Mouse (Mus musculus) splenic B cell, adult 2 months (primary cell): ENCODE measurements around the gene Fgf3.

Experiments used
- DNase-seq: peaks from one replicate; pipeline ENCODE4 v3.0.0-alpha.2; 2011; ENCODE audit warnings: low read depth, low spot score
- H3K27me3 ChIP-seq: 2 replicates; pipeline ENCODE4 v1.6.1; 2012; ENCODE audit warnings: mild to moderate bottlenecking, low read length, moderate library complexity, mixed read lengths; ENCODE audit not compliant: control insufficient read depth, poor library complexity, insufficient read depth, severe bottlenecking
- H3K36me3 ChIP-seq: 2 replicates; pipeline ENCODE4 v1.6.1; 2012; ENCODE audit warnings: mild to moderate bottlenecking, low read length, moderate library complexity, mixed read lengths; ENCODE audit not compliant: control insufficient read depth, poor library complexity, insufficient read depth, severe bottlenecking

Fgf3 gene

GRCm38 (mm10) chr7:144837891-144838488 lies at the start of gene Fgf3:
Gene Fgf3 (plus strand): TSS chr7:144838083.
- no peak for DNase-seq
- H3K36me3 ChIP-seq: no peaks in the 10 kb centered on the region
- no peaks in the 10 kb centered on the region for H3K27me3 ChIP-seq

- H3K27me3 ChIP-seq: no peaks in the 10 kb centered on the region
- no peak for DNase-seq
- no peaks in the 10 kb centered on the region for H3K36me3 ChIP-seq
Observed at GRCm38 (mm10) chr7:144788631-144789030, 49.3 kb upstream of the Fgf3 start.

- no peak for DNase-seq
- H3K36me3 ChIP-seq: no peaks in the 10 kb centered on the region
- H3K27me3 ChIP-seq: no peaks in the 10 kb centered on the region
Observed at GRCm38 (mm10) chr7:144789601-144790556, 48.0 kb upstream of the Fgf3 start.

- Histone ChIP-seq H3K36me3 (no peaks in the 10 kb centered on the region), H3K27me3 (no peaks in the 10 kb centered on the region)
- no peak for DNase-seq
Observed at GRCm38 (mm10) chr7:144791426-144791825, 46.5 kb upstream of the Fgf3 start.

GRCm38 (mm10) chr7:144793296-144793695 lies 44.6 kb upstream of the Fgf3 start:
- DNase-seq: no peak
- Histone ChIP-seq H3K27me3 (no peaks in the 10 kb centered on the region), H3K36me3 (no peaks in the 10 kb centered on the region)

GRCm38 (mm10) chr7:144795976-144796474 lies 41.9 kb upstream of the Fgf3 start:
- Histone ChIP-seq H3K36me3 (no peaks in the 10 kb centered on the region), H3K27me3 (no peaks in the 10 kb centered on the region)
- DNase-seq: no peak

GRCm38 (mm10) chr7:144796986-144797735 lies 40.7 kb upstream of the Fgf3 start:
- Histone ChIP-seq H3K27me3 (no peaks in the 10 kb centered on the region), H3K36me3 (no peaks in the 10 kb centered on the region)
- DNase-seq: no peak

- no peak for DNase-seq
- Histone ChIP-seq H3K27me3 (no peaks in the 10 kb centered on the region), H3K36me3 (no peaks in the 10 kb centered on the region)
Observed at GRCm38 (mm10) chr7:144798471-144798870, 39.4 kb upstream of the Fgf3 start.

GRCm38 (mm10) chr7:144807036-144807435 lies 30.8 kb upstream of the Fgf3 start:
- H3K27me3 ChIP-seq: no peaks in the 10 kb centered on the region
- no peak for DNase-seq
- no peaks in the 10 kb centered on the region for H3K36me3 ChIP-seq

GRCm38 (mm10) chr7:144807976-144808577 lies 29.8 kb upstream of the Fgf3 start:
- H3K27me3 ChIP-seq: no peaks in the 10 kb centered on the region
- no peak for DNase-seq
- no peaks in the 10 kb centered on the region for H3K36me3 ChIP-seq

- H3K27me3 ChIP-seq: no peaks in the 10 kb centered on the region
Observed at GRCm38 (mm10) chr7:144811521-144811920, 26.4 kb upstream of the Fgf3 start.

GRCm38 (mm10) chr7:144821901-144822300 lies 16.0 kb upstream of the Fgf3 start:
- no peaks in the 10 kb centered on the region; the same call in 1 of the 2 replicates for H3K27me3 ChIP-seq
- DNase-seq: no peak
- H3K36me3 ChIP-seq: no peaks in the 10 kb centered on the region

More at GRCm38 (mm10) chr7:144811521-144811920, 26.4 kb upstream of the Fgf3 start:
- H3K36me3 ChIP-seq: no peaks in the 10 kb centered on the region
- no peak for DNase-seq

- no peaks in the 10 kb centered on the region; the same call in 1 of the 2 replicates for H3K27me3 ChIP-seq
- DNase-seq: no peak
- H3K36me3 ChIP-seq: no peaks in the 10 kb centered on the region
Observed at GRCm38 (mm10) chr7:144823988-144824387, 13.9 kb upstream of the Fgf3 start.

- Histone ChIP-seq H3K27me3 (no peaks in the 10 kb centered on the region; the same call in 1 of the 2 replicates), H3K36me3 (no peaks in the 10 kb centered on the region)
- no peak for DNase-seq
Observed at GRCm38 (mm10) chr7:144828369-144828768, 9.5 kb upstream of the Fgf3 start.
